In the genomic region with DNA sequence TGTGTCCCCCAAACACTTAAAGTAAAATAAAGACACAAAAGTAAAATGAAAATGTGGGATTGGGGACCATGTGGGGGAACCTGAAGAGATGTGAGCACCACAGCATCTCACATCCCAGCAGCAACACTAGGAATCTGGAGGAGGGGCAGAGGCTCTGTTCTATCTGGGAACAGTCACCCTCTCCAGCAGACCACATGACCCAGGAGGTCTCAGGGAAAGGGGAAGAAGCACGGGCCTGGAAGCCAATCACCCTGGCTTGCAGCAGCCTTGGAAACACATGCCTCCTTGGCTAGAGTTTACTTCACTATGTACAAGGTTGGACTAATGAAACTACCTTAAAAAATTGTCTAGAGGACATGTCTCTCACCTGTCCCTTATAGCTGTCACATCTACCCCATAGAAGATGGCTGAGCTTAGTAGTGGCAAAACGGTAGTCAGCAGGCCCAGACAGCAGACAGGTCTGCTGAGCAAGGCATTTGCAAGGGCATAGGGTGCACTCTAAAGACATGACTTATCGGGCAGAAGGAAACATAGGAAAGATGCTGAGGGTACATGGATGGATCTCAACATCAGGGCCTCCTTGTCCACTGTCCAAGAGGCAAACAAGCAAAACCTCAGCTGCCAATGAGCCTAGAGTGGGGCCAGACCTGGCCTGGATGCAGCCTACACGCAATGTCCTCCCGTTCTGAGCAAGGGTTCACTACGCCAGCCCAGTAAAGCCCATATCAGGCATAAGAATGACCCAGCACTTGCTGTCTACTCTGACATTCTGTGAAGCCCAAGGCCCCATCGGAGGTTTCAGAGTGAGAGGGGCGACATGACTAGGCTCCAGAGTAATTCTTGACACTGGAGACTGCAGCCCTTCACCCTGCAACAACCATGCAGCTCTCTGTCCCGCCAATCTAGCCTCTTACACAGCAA, we compare ENCODE assay signal across 8 mouse cellular contexts. TPM values are rescaled to one million over a fixed set of nuclear protein-coding genes. Genes with fewer than 3 reads are reported as not detected.
DNase-seq lines count a peak whose midpoint lies in the region; ATAC-seq and TF ChIP-seq lines count a peak whose summit lies in the region.

No protein-coding gene starts in this region.

- WGBS in lung, adult 2 months = 24% methylated on average over 9 of the region's 9 CpGs
- 20% methylated on average over 9 of the region's 9 CpGs for WGBS in bone marrow, adult 2 months
- 43% methylated on average over 9 of the region's 9 CpGs for WGBS in forebrain, postnatal 0 days
- 40% methylated on average over 9 of the region's 9 CpGs for WGBS in midbrain, embryonic 15.5 days

- 0 out of 2 replicates have a peak, but pooled peaks cover 6% of the 10 kb centered on the region for H3K36me3 ChIP-seq in forebrain, postnatal 0 days (ENCODE audit: insufficient read depth)
- no peaks in the 10 kb centered on the region for H3K36me3 ChIP-seq in midbrain, embryonic 15.5 days (replicated peaks)

- TF ChIP-seq POLR2A in lung, adult 2 months (IDR thresholded peaks at IDR 0.05; ENCODE audit: borderline replicate concordance, extremely low read depth, low read depth, low read length) = no peak
- no peak for TF ChIP-seq POLR2A in bone marrow, adult 2 months (IDR thresholded peaks at IDR 0.05; ENCODE audit: borderline replicate concordance, control insufficient read depth, low read depth, low read length)

- H3K27ac ChIP-seq in bone marrow, adult 2 months (ENCODE audit: control insufficient read depth, insufficient read depth, low read depth, low read length, poor library complexity) = peak overlapping the region; percentile 27
- H3K27ac ChIP-seq in forebrain, postnatal 0 days (ENCODE audit: low read depth, low read length) = peak overlapping the region; percentile 6; the same call in 1 of the 2 replicates
- H3K27ac ChIP-seq in midbrain, embryonic 15.5 days = peak overlapping the region; percentile 65

- H3K9ac ChIP-seq in forebrain, postnatal 0 days = peak overlapping the region; percentile 54
- peak overlapping the region; percentile 51 for H3K9ac ChIP-seq in midbrain, embryonic 15.5 days

- H3K27me3 ChIP-seq in forebrain, postnatal 0 days (ENCODE audit: insufficient read depth, low read length) = no peaks in the 10 kb centered on the region
- no peaks in the 10 kb centered on the region for H3K27me3 ChIP-seq in midbrain, embryonic 15.5 days (replicated peaks)

- H3K4me3 ChIP-seq in lung, adult 2 months (replicated peaks; ENCODE audit: extremely low read depth, low read depth, low read length) = peak overlapping the region; percentile 78
- peak overlapping the region; percentile 90 for H3K4me3 ChIP-seq in bone marrow, adult 2 months (replicated peaks; ENCODE audit: control insufficient read depth, low read depth, low read length)
- peak overlapping the region; percentile 56 for H3K4me3 ChIP-seq in forebrain, postnatal 0 days (ENCODE audit: low read depth, low read length)
- peak overlapping the region; percentile 74 for H3K4me3 ChIP-seq in midbrain, embryonic 15.5 days

- ATAC-seq in forebrain, postnatal 0 days = no peak
- no peak; the same call in 1 of the 2 replicates for ATAC-seq in midbrain, embryonic 15.5 days (replicated peaks)
- no peak for ATAC-seq in frontal cortex, adult (ENCODE audit: low TSS enrichment)

- H3K4me2 ChIP-seq in forebrain, postnatal 0 days (ENCODE audit: low read depth) = peak overlapping the region; percentile 76
- peak overlapping the region; percentile 67 for H3K4me2 ChIP-seq in midbrain, embryonic 15.5 days

- H3K9me3 ChIP-seq in forebrain, postnatal 0 days (ENCODE audit: low read length) = no peaks in the 10 kb centered on the region
- H3K9me3 ChIP-seq in midbrain, embryonic 15.5 days = no peaks in the 10 kb centered on the region

- peaks cover 5% of the 10 kb centered on the region for H3K4me1 ChIP-seq in lung, adult 2 months (ENCODE audit: control insufficient read depth, insufficient read depth, low read length)
- H3K4me1 ChIP-seq in bone marrow, adult 2 months (ENCODE audit: control insufficient read depth, insufficient read depth, low read length) = peaks cover 5% of the 10 kb centered on the region; the same call in 1 of the 2 replicates
- H3K4me1 ChIP-seq in forebrain, postnatal 0 days (ENCODE audit: insufficient read depth) = peaks cover 16% of the 10 kb centered on the region
- peaks cover 44% of the 10 kb centered on the region for H3K4me1 ChIP-seq in midbrain, embryonic 15.5 days

- TF ChIP-seq CTCF in lung, adult 2 months (IDR thresholded peaks at IDR 0.05; ENCODE audit: insufficient read depth, low read length) = no peak
- no peak for TF ChIP-seq CTCF in bone marrow, adult 2 months (IDR thresholded peaks at IDR 0.05; ENCODE audit: control insufficient read depth, insufficient read depth, low read length)
- TF ChIP-seq CTCF in forebrain, postnatal 0 days (IDR thresholded peaks at IDR 0.05; ENCODE audit: low read depth) = no peak

- peak; percentile 23 for DNase-seq in lung, adult 2 months
- no peak for DNase-seq in lung, postnatal 14 days
- no peak for DNase-seq in forebrain, postnatal 0 days
- DNase-seq in kidney, adult 9 months = peak; percentile 47
- no peak for DNase-seq in urinary bladder, postnatal 36 days (ENCODE audit: low spot score in 2 of 2)

RNA-seq across cellular contexts. Expression of a gene that starts 5.0 kb away (rescaled TPM):
- polyA plus RNA-seq in lung, adult 2 months (2012; rRNA removed) = 35.1 and 36.1 TPM in 2 replicates
- 49.3 and 54.7 TPM in 2 replicates for polyA plus RNA-seq in bone marrow, adult 2 months (2011; ENCODE audit: insufficient read depth, insufficient read length, low replicate concordance, missing spikeins)
- total RNA-seq in forebrain, postnatal 0 days (2014; rRNA removed) = 25.5 and 43.0 TPM in 2 replicates
- polyA plus RNA-seq in forebrain, postnatal 0 days (2015; fragmentation: Nextera tagmentation; extraction: Ambion mirVana) = 69.9 and 75.9 TPM in 2 replicates
- polyA plus RNA-seq in midbrain, embryonic 15.5 days (2015; fragmentation: Nextera tagmentation; extraction: Ambion mirVana) = 74.3 and 83.1 TPM in 2 replicates

RNA-seq across cellular contexts. Expression of a gene that starts 5.1 kb away (rescaled TPM):
- polyA plus RNA-seq in lung, adult 2 months (2012; rRNA removed) = 49.9 and 53.7 TPM in 2 replicates
- 4.7 and 13.7 TPM in 2 replicates for polyA plus RNA-seq in bone marrow, adult 2 months (2011; ENCODE audit: insufficient read depth, insufficient read length, low replicate concordance, missing spikeins)
- 103 and 120 TPM in 2 replicates for total RNA-seq in forebrain, postnatal 0 days (2014; rRNA removed)
- 31.2 and 42.8 TPM in 2 replicates for polyA plus RNA-seq in forebrain, postnatal 0 days (2015; fragmentation: Nextera tagmentation; extraction: Ambion mirVana)
- polyA plus RNA-seq in midbrain, embryonic 15.5 days (2015; fragmentation: Nextera tagmentation; extraction: Ambion mirVana) = 94.4 and 99.5 TPM in 2 replicates

RNA-seq across cellular contexts. Expression of a gene that starts 53.9 kb away (rescaled TPM):
- 16.0 and 22.3 TPM in 2 replicates for polyA plus RNA-seq in lung, adult 2 months (2012; rRNA removed)
- polyA plus RNA-seq in bone marrow, adult 2 months (2011; ENCODE audit: insufficient read depth, insufficient read length, low replicate concordance, missing spikeins) = 37.4 and 48.8 TPM in 2 replicates
- 38.5 and 47.6 TPM in 2 replicates for total RNA-seq in forebrain, postnatal 0 days (2014; rRNA removed)
- 18.5 and 24.5 TPM in 2 replicates for polyA plus RNA-seq in forebrain, postnatal 0 days (2015; fragmentation: Nextera tagmentation; extraction: Ambion mirVana)
- polyA plus RNA-seq in midbrain, embryonic 15.5 days (2015; fragmentation: Nextera tagmentation; extraction: Ambion mirVana) = 37.5 and 38.9 TPM in 2 replicates

Comparison
In these comparisons a context has a peak if more than half of its experiments do, and no peak if none do; other contexts are left out.
1. DNase-seq: peak in lung, adult 2 months (single experiment) and kidney, adult 9 months (single experiment); none in lung, postnatal 14 days (single experiment), forebrain, postnatal 0 days (single experiment) and urinary bladder, postnatal 36 days (0 of 2).
2. H3K27ac ChIP-seq: peak in every context shown above with its lines; median percentile 65 in midbrain, embryonic 15.5 days; 27 in bone marrow, adult 2 months; 6 in forebrain, postnatal 0 days.
3. Peak in every context shown above with its lines, with median percentiles within 50 percentile points of each other: H3K4me3 ChIP-seq.